Mouse (Mus musculus) brain, embryonic 14.5 days (tissue): Measurements from ENCODE around the gene Capg.

Source experiments
- CTCF ChIP-seq: fragments of 200-500 bp; IDR thresholded peaks from 2 replicates; pipeline ENCODE4 v1.5.1; 2012; ENCODE audit warnings: inconsistent platforms, mild to moderate bottlenecking, moderate library complexity, borderline replicate concordance; ENCODE audit not compliant: insufficient read depth, insufficient read length; ENCODE audit errors: extremely low read depth
- POLR2A ChIP-seq: fragments of 200-500 bp; IDR thresholded peaks from 2 replicates; pipeline ENCODE4 v1.6.1; 2012; ENCODE audit warnings: mild to moderate bottlenecking, inconsistent platforms, borderline replicate concordance; ENCODE audit not compliant: poor library complexity, insufficient read depth, insufficient read length, severe bottlenecking; ENCODE audit errors: extremely low read depth

DNA sequence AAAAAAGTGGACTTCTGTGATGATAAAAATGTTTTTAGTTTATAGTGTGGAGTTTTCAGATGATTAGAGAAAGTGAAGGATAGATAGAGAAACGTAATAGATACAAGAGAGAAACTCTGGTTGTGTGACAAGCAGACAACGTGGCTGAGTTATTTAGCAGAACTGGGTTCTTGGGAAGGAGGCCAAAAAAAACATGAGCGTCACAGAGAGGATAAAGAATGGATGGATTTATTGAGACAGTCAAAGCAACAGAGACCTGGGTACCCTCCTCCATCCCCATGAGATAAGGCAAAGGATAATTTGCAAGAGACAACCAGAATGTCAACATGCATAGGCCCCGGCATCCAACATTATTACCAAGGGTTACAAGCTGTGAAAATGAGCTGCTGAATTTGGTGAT is 66.1 kb downstream of the Capg start:
- TF ChIP-seq CTCF (no peak), POLR2A (no peak)
